Comparison of ENCODE assay signal across 22 mouse cellular contexts in genomic region chr11:98582030-98582388, GRCm38 (mm10). TPM values are rescaled to one million over a fixed set of nuclear protein-coding genes. Genes with fewer than 3 reads are reported as not detected.
DNase-seq lines count a peak whose midpoint lies in the region; ATAC-seq and TF ChIP-seq lines count a peak whose summit lies in the region.
"Had no signal": no experiment of that assay in that cellular context is flagged by ENCODE, and none has a peak within 500 bp of the region (broad histone marks: within the 10 kb centered on the region; RNA-seq: fewer than 3 reads in every experiment).

No protein-coding gene starts in this region.

- no peaks in the 10 kb centered on the region for H3K27me3 ChIP-seq in lung, embryonic 14.5 days (ENCODE audit: insufficient read depth, low read length)
- H3K27me3 ChIP-seq in G1E (ENCODE audit: insufficient read depth, low read length) = no peaks in the 10 kb centered on the region
- H3K27me3 ChIP-seq in liver, embryonic 16.5 days (ENCODE audit: control insufficient read depth, insufficient read depth, low read depth, low read length) = no peaks in the 10 kb centered on the region
- H3K27me3 ChIP-seq: CH12.LX; forebrain, embryonic 13.5 days; hindbrain, embryonic 13.5 days had no signal

- no peak for DNase-seq in lung, embryonic 14.5 days
- DNase-seq in lung, adult 18-20 months = no peak
- DNase-seq in G1E (ENCODE audit: low spot score) = peak; percentile 47
- no peak for DNase-seq in adrenal gland, postnatal 14 days
- no peak for DNase-seq in right cerebral cortex, adult 18-20 months
- DNase-seq: cerebellum, adult 9-11 months; gastrocnemius, adult 2 months; kidney, adult 2 months; kidney, postnatal 4 days; lung, postnatal 36 days; thymus, postnatal 25 days had no signal

- TF ChIP-seq CTCF in lung, embryonic 14.5 days (IDR thresholded peaks at IDR 0.05; ENCODE audit: low read depth) = no peak
- TF ChIP-seq CTCF in G1E (IDR thresholded peaks at IDR 0.05; ENCODE audit: low read depth, low read length) = no peak

- WGBS in lung, embryonic 14.5 days = 85% methylated on average over 8 of the region's 8 CpGs
- WGBS in liver, embryonic 16.5 days (ENCODE audit: insufficient replicate concordance) = 18% methylated on average over 8 of the region's 8 CpGs

- peak overlapping the region; percentile 33; the same call in 1 of the 2 replicates for H3K4me2 ChIP-seq in lung, embryonic 14.5 days
- H3K4me2 ChIP-seq in liver, embryonic 16.5 days (ENCODE audit: low read depth, low read length) = peak overlapping the region; percentile 86
- H3K4me2 ChIP-seq: forebrain, embryonic 13.5 days; hindbrain, embryonic 13.5 days had no signal

- peaks cover 30% of the 10 kb centered on the region for H3K36me3 ChIP-seq in lung, embryonic 14.5 days (ENCODE audit: insufficient read depth)
- peaks cover 60% of the 10 kb centered on the region for H3K36me3 ChIP-seq in G1E (replicated peaks)
- H3K36me3 ChIP-seq in liver, embryonic 16.5 days (ENCODE audit: control insufficient read depth, insufficient read depth) = no peaks in the 10 kb centered on the region

- ATAC-seq in lung, embryonic 14.5 days (ENCODE audit: insufficient read depth) = no peak
- ATAC-seq in G1E (ENCODE audit: extremely low read depth, insufficient number of reproducible peaks, low FRiP score, poor library complexity, severe bottlenecking) = no peak; the same call in 1 of the 2 replicates
- peak; percentile 16 for ATAC-seq in common myeloid progenitor, adult 5-6 weeks (replicated peaks; ENCODE audit: low read depth, poor library complexity, severe bottlenecking)
- no peak; the same call in 1 of the 2 replicates for ATAC-seq in liver, embryonic 16.5 days (ENCODE audit: low read depth)
- ATAC-seq: forebrain, embryonic 13.5 days had no signal

- H3K27ac ChIP-seq in lung, embryonic 14.5 days (ENCODE audit: low read depth) = no peak overlapping the region; the same call in 1 of the 2 replicates
- peak overlapping the region; percentile 99 for H3K27ac ChIP-seq in liver, embryonic 16.5 days (ENCODE audit: low read length)
- H3K27ac ChIP-seq: forebrain, embryonic 13.5 days; gastrocnemius, adult 2 months; hindbrain, embryonic 13.5 days had no signal

- no peak overlapping the region for H3K9ac ChIP-seq in lung, embryonic 14.5 days
- peak overlapping the region; percentile 83 for H3K9ac ChIP-seq in liver, embryonic 16.5 days (ENCODE audit: low read depth, low read length)
- H3K9ac ChIP-seq: forebrain, embryonic 13.5 days had no signal

- H3K9me3 ChIP-seq in lung, embryonic 14.5 days (ENCODE audit: low read depth, low read length) = no peaks in the 10 kb centered on the region
- H3K9me3 ChIP-seq in G1E (replicated peaks) = no peaks in the 10 kb centered on the region
- no peaks in the 10 kb centered on the region for H3K9me3 ChIP-seq in liver, embryonic 16.5 days (replicated peaks; ENCODE audit: control insufficient read depth, low read length)
- H3K9me3 ChIP-seq: forebrain, embryonic 13.5 days; hindbrain, embryonic 13.5 days had no signal

- H3K4me1 ChIP-seq in lung, embryonic 14.5 days (ENCODE audit: insufficient read depth) = 0 out of 2 replicates have a peak, but pooled peaks cover 3% of the 10 kb centered on the region
- H3K4me1 ChIP-seq in G1E (ENCODE audit: insufficient read depth, low read depth, low read length) = peaks cover 81% of the 10 kb centered on the region
- H3K4me1 ChIP-seq in liver, embryonic 16.5 days (ENCODE audit: control insufficient read depth, low read depth, low read length) = peaks cover 68% of the 10 kb centered on the region

- H3K4me3 ChIP-seq in lung, embryonic 14.5 days (ENCODE audit: low read depth, low read length) = no peak overlapping the region
- peak overlapping the region; percentile 67; the same call in 1 of the 2 replicates for H3K4me3 ChIP-seq in G1E (ENCODE audit: low read depth, low read length)
- peak overlapping the region; percentile 65 for H3K4me3 ChIP-seq in liver, embryonic 16.5 days (ENCODE audit: low read depth, low read length)
- H3K4me3 ChIP-seq: forebrain, embryonic 13.5 days; gastrocnemius, adult 2 months; hindbrain, embryonic 13.5 days had no signal

RNA-seq across cellular contexts. Expression of gene Ormdl3, which starts 5.2 kb away (rescaled TPM):
- polyA plus RNA-seq in lung, embryonic 14.5 days (2014; fragmentation: Nextera tagmentation; extraction: Ambion mirVana) = 6.6 and 6.9 TPM in 2 replicates
- total RNA-seq in G1E (2014; fragmentation: Nextera tagmentation) = 11.0 and 22.0 TPM in 2 replicates
- total RNA-seq in G1E (2017) = 55.0 and 57.0 TPM in 2 replicates
- 37.8 and 43.2 TPM in 2 replicates for polyA plus RNA-seq in G1E (2012)
- total RNA-seq in common myeloid progenitor, adult 5-6 weeks (2017) = 17.9 and 19.2 TPM in 2 replicates
- polyA plus RNA-seq in liver, embryonic 16.5 days (2015; fragmentation: Nextera tagmentation; extraction: Ambion mirVana) = 36.6 and 38.4 TPM in 2 replicates
- 141 and 150 TPM in 2 replicates for total RNA-seq in adrenal gland, postnatal 14 days (2021)

RNA-seq across cellular contexts. Expression of gene Lrrc3c, which starts 16.1 kb away (rescaled TPM):
- not detected in 2 replicates for polyA plus RNA-seq in lung, embryonic 14.5 days (2014; fragmentation: Nextera tagmentation; extraction: Ambion mirVana)
- total RNA-seq in G1E (2014; fragmentation: Nextera tagmentation) (not detected in 2 replicates), G1E (2017) (not detected in 2 replicates)
- polyA plus RNA-seq in G1E (2012) = not detected in 2 replicates
- total RNA-seq in common myeloid progenitor, adult 5-6 weeks (2017) = not detected in 2 replicates
- polyA plus RNA-seq in liver, embryonic 16.5 days (2015; fragmentation: Nextera tagmentation; extraction: Ambion mirVana) = not detected in 2 replicates
- total RNA-seq in adrenal gland, postnatal 14 days (2021) = not detected in 2 replicates
- total RNA-seq: adrenal gland, adult 18-20 months; CH12.LX; gastrocnemius, adult 2 months; left cerebral cortex, adult 18-20 months; monocyte, adult 5-6 weeks had no signal
- polyA plus RNA-seq: forebrain, embryonic 13.5 days; heart, embryonic 14.5 days; hindbrain, embryonic 13.5 days; kidney, adult 2 months; limb, embryonic 14.5 days; stomach, embryonic 14.5 days had no signal

RNA-seq across cellular contexts. Expression of gene Zpbp2, which starts 31.1 kb away (rescaled TPM):
- polyA plus RNA-seq in lung, embryonic 14.5 days (2014; fragmentation: Nextera tagmentation; extraction: Ambion mirVana) = 0.57 TPM in 1 of 2 replicates, not detected in the other
- total RNA-seq in G1E (2014; fragmentation: Nextera tagmentation) (2.5 and 4.8 TPM in 2 replicates), G1E (2017) (3.3 and 4.6 TPM in 2 replicates)
- 0.36 and 0.43 TPM in 2 replicates for polyA plus RNA-seq in G1E (2012)
- 0.59 and 2.8 TPM in 2 replicates for total RNA-seq in common myeloid progenitor, adult 5-6 weeks (2017)
- 0.60 and 0.85 TPM in 2 replicates for polyA plus RNA-seq in liver, embryonic 16.5 days (2015; fragmentation: Nextera tagmentation; extraction: Ambion mirVana)
- total RNA-seq in adrenal gland, postnatal 14 days (2021) = not detected in 2 replicates
- total RNA-seq: gastrocnemius, adult 2 months; left cerebral cortex, adult 18-20 months had no signal
- polyA plus RNA-seq: forebrain, embryonic 13.5 days; hindbrain, embryonic 13.5 days; stomach, embryonic 14.5 days had no signal

RNA-seq across cellular contexts. Expression of gene Ikzf3, which starts 36.2 kb away (rescaled TPM):
- polyA plus RNA-seq in lung, embryonic 14.5 days (2014; fragmentation: Nextera tagmentation; extraction: Ambion mirVana) = 0.14 and 0.32 TPM in 2 replicates
- total RNA-seq in G1E (2014; fragmentation: Nextera tagmentation) (not detected in 2 replicates), G1E (2017) (0.23 and 0.71 TPM in 2 replicates)
- polyA plus RNA-seq in G1E (2012) = 0.01 TPM in 1 of 2 replicates, not detected in the other
- total RNA-seq in common myeloid progenitor, adult 5-6 weeks (2017) = 0.15 TPM in 1 of 2 replicates, not detected in the other
- 0.19 and 0.20 TPM in 2 replicates for polyA plus RNA-seq in liver, embryonic 16.5 days (2015; fragmentation: Nextera tagmentation; extraction: Ambion mirVana)
- 3.3 and 14.3 TPM in 2 replicates for total RNA-seq in adrenal gland, postnatal 14 days (2021)
- polyA plus RNA-seq: forebrain, embryonic 13.5 days; heart, embryonic 14.5 days had no signal

RNA-seq across cellular contexts. Expression of gene Gm12355, which starts 43.5 kb away (rescaled TPM):
- polyA plus RNA-seq in lung, embryonic 14.5 days (2014; fragmentation: Nextera tagmentation; extraction: Ambion mirVana) = 1.2 and 1.4 TPM in 2 replicates
- total RNA-seq in G1E (2014; fragmentation: Nextera tagmentation) (1.3 TPM in 1 of 2 replicates, not detected in the other), G1E (2017) (1.7 and 3.4 TPM in 2 replicates)
- not detected in 2 replicates for polyA plus RNA-seq in G1E (2012)
- total RNA-seq in common myeloid progenitor, adult 5-6 weeks (2017) = 5.8 and 9.3 TPM in 2 replicates
- polyA plus RNA-seq in liver, embryonic 16.5 days (2015; fragmentation: Nextera tagmentation; extraction: Ambion mirVana) = 0.12 and 0.47 TPM in 2 replicates
- total RNA-seq in adrenal gland, postnatal 14 days (2021) = 15.0 and 17.2 TPM in 2 replicates
- total RNA-seq: monocyte, adult 5-6 weeks had no signal
- polyA plus RNA-seq: kidney, adult 2 months had no signal
